Mouse (Mus musculus): ENCODE results near the gene Ece2.
"Not testable (repeated sequence)": the region's sequence is repeated elsewhere in the genome, so short reads cannot be mapped to it uniquely, and the experiment has no call there.

GRCm38 (mm10) chr16:20668013-20668412 is 38.4 kb downstream of the Ece2 start, which contains the start of gene Eif4g1:
- TF ChIP-seq POLR2A (IDR thresholded peaks at IDR 0.05; ENCODE audit: borderline replicate concordance, insufficient read depth, low read length); CTCF (IDR thresholded peaks at IDR 0.05; ENCODE audit: borderline replicate concordance, insufficient read depth, low read depth, low read length): not testable (repeated sequence)

Data from cerebellum, adult 2 months (tissue).